12 mouse cellular contexts compared by ENCODE assay signal in genomic region chr11:112991862-112992261, GRCm38 (mm10).
DNase-seq lines count a peak whose midpoint lies in the region; ATAC-seq and TF ChIP-seq lines count a peak whose summit lies in the region.
"Had no signal": no experiment of that assay in that cellular context is flagged by ENCODE, and none has a peak within 500 bp of the region (broad histone marks: within the 10 kb centered on the region; RNA-seq: fewer than 3 reads in every experiment).

No protein-coding gene starts in this region.

- H3K36me3 ChIP-seq in lung, embryonic 14.5 days (ENCODE audit: insufficient read depth): no peaks in the 10 kb centered on the region
- H3K36me3 ChIP-seq in hindbrain, embryonic 14.5 days (replicated peaks; ENCODE audit: control insufficient read depth, insufficient read depth): no peaks in the 10 kb centered on the region
- H3K36me3 ChIP-seq: liver, embryonic 12.5 days had no signal

- ATAC-seq in lung, embryonic 14.5 days (ENCODE audit: insufficient read depth): no peak
- no peak for ATAC-seq in hindbrain, embryonic 14.5 days (ENCODE audit: low FRiP score)
- ATAC-seq: liver, embryonic 12.5 days had no signal

- 34% methylated on average over 13 of the region's 13 CpGs for WGBS in lung, embryonic 14.5 days
- WGBS in hindbrain, embryonic 14.5 days: 15% methylated on average over 13 of the region's 13 CpGs

- TF ChIP-seq CTCF in lung, embryonic 14.5 days (IDR thresholded peaks at IDR 0.05; ENCODE audit: low read depth): no peak

- no peaks in the 10 kb centered on the region for H3K9me3 ChIP-seq in lung, embryonic 14.5 days (ENCODE audit: low read depth, low read length)
- H3K9me3 ChIP-seq in hindbrain, embryonic 14.5 days (ENCODE audit: control insufficient read depth, low read length): no peaks in the 10 kb centered on the region
- H3K9me3 ChIP-seq: liver, embryonic 12.5 days had no signal

- no peak overlapping the region for H3K4me3 ChIP-seq in lung, embryonic 14.5 days (ENCODE audit: low read depth, low read length)
- no peak overlapping the region for H3K4me3 ChIP-seq in hindbrain, embryonic 14.5 days (replicated peaks; ENCODE audit: low read length)
- H3K4me3 ChIP-seq: liver, embryonic 12.5 days had no signal

- H3K27ac ChIP-seq in lung, embryonic 14.5 days (ENCODE audit: low read depth): peak overlapping the region; percentile 61
- 0 out of 2 replicates have a peak overlapping the region, but pooled peaks have one; percentile 17 for H3K27ac ChIP-seq in hindbrain, embryonic 14.5 days
- H3K27ac ChIP-seq: liver, embryonic 12.5 days had no signal

- H3K27me3 ChIP-seq in lung, embryonic 14.5 days (ENCODE audit: insufficient read depth, low read length): no peaks in the 10 kb centered on the region
- no peaks in the 10 kb centered on the region for H3K27me3 ChIP-seq in hindbrain, embryonic 14.5 days (ENCODE audit: control insufficient read depth, insufficient read depth, low read length)
- H3K27me3 ChIP-seq: liver, embryonic 12.5 days had no signal

- H3K4me1 ChIP-seq in lung, embryonic 14.5 days (ENCODE audit: insufficient read depth): peaks cover 20% of the 10 kb centered on the region
- H3K4me1 ChIP-seq in hindbrain, embryonic 14.5 days (replicated peaks; ENCODE audit: control insufficient read depth, insufficient read depth, low read length): peaks cover 23% of the 10 kb centered on the region
- H3K4me1 ChIP-seq: liver, embryonic 12.5 days had no signal

- DNase-seq in embryo, embryonic 11 days: peak; percentile 18
- no peak for DNase-seq in embryo, embryonic 10.5 days (ENCODE audit: low spot score)
- DNase-seq in lung, embryonic 14.5 days: peak; percentile 48
- DNase-seq in lung, adult 18-20 months: no peak
- no peak for DNase-seq in hindbrain, embryonic 14.5 days (ENCODE audit: low spot score)
- DNase-seq in lung, postnatal 36 days: peak; percentile 45
- no peak for DNase-seq in left cerebral cortex, adult 9 months (ENCODE audit: low spot score in 2 of 2)
- no peak for DNase-seq in layer of hippocampus, adult 18-20 months (ENCODE audit: low spot score in 2 of 2)
- DNase-seq: adrenal gland, postnatal 25 days; kidney, postnatal 36 days; thymus, adult 2 months had no signal

- H3K9ac ChIP-seq in lung, embryonic 14.5 days: no peak overlapping the region
- 0 out of 2 replicates have a peak overlapping the region, but pooled peaks have one; percentile 28 for H3K9ac ChIP-seq in hindbrain, embryonic 14.5 days
- H3K9ac ChIP-seq: liver, embryonic 12.5 days had no signal

- H3K4me2 ChIP-seq in lung, embryonic 14.5 days: no peak overlapping the region
- no peak overlapping the region for H3K4me2 ChIP-seq in hindbrain, embryonic 14.5 days (replicated peaks)
- H3K4me2 ChIP-seq: liver, embryonic 12.5 days had no signal

Comparison
In these comparisons a context has a peak if more than half of its experiments do, and no peak if none do; other contexts are left out.
1. DNase-seq: peak in embryo, embryonic 11 days (single experiment), lung, embryonic 14.5 days (single experiment) and lung, postnatal 36 days (single experiment); none in embryo, embryonic 10.5 days (single experiment), lung, adult 18-20 months (0 of 2), hindbrain, embryonic 14.5 days (single experiment), left cerebral cortex, adult 9 months (0 of 2) and layer of hippocampus, adult 18-20 months (0 of 2).